Mouse (Mus musculus) CH12.LX (cell line): ENCODE data around the gene Pex7. TPM values are rescaled to one million over a fixed set of nuclear protein-coding genes. Genes with fewer than 3 reads are reported as not detected.

Experiments used
- DNase-seq: peaks from one replicate; pipeline ENCODE4 v3.0.0-alpha.2; 2013; ENCODE audit errors: extremely low read depth
- H3K27ac ChIP-seq: 2 replicates; pipeline ENCODE4 v1.5.1; 2012; ENCODE audit warnings: low read depth, mild to moderate bottlenecking, control low read depth, moderate library complexity; ENCODE audit not compliant: insufficient read depth
- H3K27me3 ChIP-seq: replicated peaks from 2 replicates; pipeline ENCODE3; 2012; ENCODE audit warnings: inconsistent platforms
- H3K36me3 ChIP-seq, 2 experiments: replicated peaks in 1 of 2; 2 replicates each; pipeline versions ENCODE3 to v1.6.1; 2012; ENCODE audit warnings: inconsistent platforms in 1 of 2, low read length in 1 of 2, mild to moderate bottlenecking in 1 of 2, mixed read lengths in 1 of 2, moderate library complexity in 1 of 2; ENCODE audit not compliant: control insufficient read depth in 1 of 2, insufficient read depth in 1 of 2
- H3K4me1 ChIP-seq, 2 experiments: 2 replicates each; pipeline ENCODE4 v1.6.1; 2012; ENCODE audit warnings: inconsistent platforms in 1 of 2, moderate library complexity in 1 of 2; ENCODE audit not compliant: insufficient read depth in 2 of 2, control insufficient read depth in 1 of 2
- H3K4me2 ChIP-seq: 2 replicates; pipeline ENCODE4 v1.6.1; 2012; ENCODE audit warnings: low read depth, mild to moderate bottlenecking, control low read depth; ENCODE audit not compliant: poor library complexity, insufficient read depth, severe bottlenecking
- H3K4me3 ChIP-seq, 3 experiments: fragments of 150-350 bp in 1 of 3; sonication (generic) in 1 of 3; replicated peaks in 1 of 3; 2 replicates each; pipeline versions ENCODE3 to v1.5.1; 2011 to 2012; ENCODE audit warnings: low read depth in 2 of 3, low read length in 2 of 3, mild to moderate bottlenecking in 2 of 3, moderate library complexity in 2 of 3, control low read depth in 1 of 3, improper control_type of control experiment in 1 of 3, inconsistent platforms in 1 of 3, mixed read lengths in 1 of 3; ENCODE audit not compliant: poor library complexity in 1 of 3
- H3K79me2 ChIP-seq: replicated peaks from 2 replicates; pipeline ENCODE4 v1.6.1; 2012; ENCODE audit warnings: mild to moderate bottlenecking, moderate library complexity; ENCODE audit not compliant: control insufficient read depth, poor library complexity, insufficient read depth, severe bottlenecking; ENCODE audit errors: extremely low read depth
- H3K9ac ChIP-seq: 2 replicates; pipeline ENCODE4 v1.6.1; 2012; ENCODE audit warnings: low read depth, mild to moderate bottlenecking, control low read depth, moderate library complexity; ENCODE audit not compliant: insufficient read depth
- H3K9me3 ChIP-seq: replicated peaks from 2 replicates; pipeline ENCODE3; 2012; ENCODE audit warnings: low read length, inconsistent platforms, mixed read lengths
- BHLHE40 ChIP-seq: IDR thresholded peaks from 2 replicates; pipeline ENCODE4 v1.6.1; 2011; ENCODE audit warnings: mild to moderate bottlenecking, low read depth, low read length, improper control_type of control experiment
- E2F4 ChIP-seq: IDR thresholded peaks from 2 replicates; pipeline ENCODE4 v1.6.1; 2011; ENCODE audit warnings: low read depth, low read length, improper control_type of control experiment; ENCODE audit not compliant: insufficient replicate concordance
- ELF1 ChIP-seq: IDR thresholded peaks from 2 replicates; pipeline ENCODE4 v1.6.1; 2014; ENCODE audit warnings: low read depth, mild to moderate bottlenecking, inconsistent platforms, low read length, improper control_type of control experiment
- EP300 ChIP-seq: IDR thresholded peaks from 2 replicates; pipeline ENCODE4 v1.6.1; 2011; ENCODE audit warnings: low read length, improper control_type of control experiment
- GABPA ChIP-seq: IDR thresholded peaks from 2 replicates; pipeline ENCODE4 v1.6.1; 2012; ENCODE audit warnings: low read depth, low read length, improper control_type of control experiment, inconsistent platforms; ENCODE audit not compliant: insufficient replicate concordance
- HCFC1 ChIP-seq: IDR thresholded peaks from 2 replicates; pipeline ENCODE4 v1.6.1; 2012; ENCODE audit warnings: low read depth, mild to moderate bottlenecking, inconsistent platforms, low read length, improper control_type of control experiment
- IRF4 ChIP-seq: IDR thresholded peaks from 2 replicates; pipeline ENCODE4 v1.6.1; 2014; ENCODE audit warnings: low read depth, mild to moderate bottlenecking, inconsistent platforms, low read length, improper control_type of control experiment
- KAT2A ChIP-seq: IDR thresholded peaks from 2 replicates; pipeline ENCODE4 v1.6.1; 2012; ENCODE audit warnings: low read length, improper control_type of control experiment, inconsistent platforms; ENCODE audit not compliant: insufficient replicate concordance
- MAFK ChIP-seq: IDR thresholded peaks from 2 replicates; pipeline ENCODE4 v1.6.1; 2011; ENCODE audit warnings: low read length, improper control_type of control experiment; ENCODE audit not compliant: insufficient replicate concordance
- MAX ChIP-seq: IDR thresholded peaks from 2 replicates; pipeline ENCODE4 v1.6.1; 2011; ENCODE audit warnings: low read length, improper control_type of control experiment
- MEF2A ChIP-seq: IDR thresholded peaks from 2 replicates; pipeline ENCODE4 v1.6.1; 2014; ENCODE audit warnings: low read depth, mild to moderate bottlenecking, inconsistent platforms, low read length, improper control_type of control experiment, borderline replicate concordance
- MXI1 ChIP-seq: IDR thresholded peaks from 2 replicates; pipeline ENCODE4 v1.6.1; 2011; ENCODE audit warnings: mild to moderate bottlenecking, low read depth, low read length, improper control_type of control experiment
- MYC ChIP-seq: IDR thresholded peaks from 2 replicates; pipeline ENCODE4 v1.6.1; 2011; ENCODE audit warnings: low read depth, mild to moderate bottlenecking, improper control_type of control experiment, low read length
- NELFE ChIP-seq: IDR thresholded peaks from 2 replicates; pipeline ENCODE4 v1.6.1; 2011; ENCODE audit warnings: low read depth, low read length, improper control_type of control experiment
- NRF1 ChIP-seq: IDR thresholded peaks from 2 replicates; pipeline ENCODE4 v1.6.1; 2014; ENCODE audit warnings: low read depth, mild to moderate bottlenecking, inconsistent platforms, low read length, improper control_type of control experiment, moderate library complexity
- POLR2A ChIP-seq: IDR thresholded peaks from 2 replicates; pipeline ENCODE4 v1.6.1; 2011; ENCODE audit warnings: low read depth, mild to moderate bottlenecking, improper control_type of control experiment, low read length
- SIN3A ChIP-seq: IDR thresholded peaks from 2 replicates; pipeline ENCODE4 v1.6.1; 2012; ENCODE audit warnings: low read length, improper control_type of control experiment, inconsistent platforms
- TBP ChIP-seq: conservative IDR thresholded peaks from 2 replicates; pipeline ENCODE4 v1.6.1; 2011; ENCODE audit warnings: low read depth, low read length, improper control_type of control experiment
- ZNF384 ChIP-seq: IDR thresholded peaks from 2 replicates; pipeline ENCODE4 v1.6.1; 2012; ENCODE audit warnings: low read depth, low read length, improper control_type of control experiment, inconsistent platforms
- dilution Hi-C: fragments of 300-500 bp; cut with MboI; formaldehyde crosslinking; loops from 2 replicates; pipeline ENCODE4 v1.14.3; 2020; ENCODE audit warnings: low sequenced_read_pairs; ENCODE audit not compliant: extremely low pct_unique_long_range_greater_than_20kb, extremely low pct_ligation_motif_present
- in situ Hi-C: fragments of 300-500 bp; cut with MboI; formaldehyde crosslinking; loops from 3 replicates; pipeline ENCODE4 v1.14.3; 2019; ENCODE audit warnings: low sequenced_read_pairs, low pct_ligation_motif_present, low pct_unique_long_range_greater_than_20kb, mixed read lengths
- polyA plus RNA-seq: library from polyadenylated mRNA; unstranded; fragments of >175 nt; gene quantifications from 2 replicates; pipeline ENCODE4 v1.2.1, GENCODE M21; 2012; ENCODE audit warnings: low read depth; ENCODE audit not compliant: insufficient read length
- total RNA-seq, 2 experiments: library from RNA; depleted of rRNA; stranded (reverse); fragments of 300-350 nt in 1 of 2; fragments of >200 nt in 1 of 2; gene quantifications; 2 replicates each; pipeline ENCODE4 v1.2.3; 2012 to 2014

Pex7 gene
- total and polyA plus RNA-seq, 3 experiments, result 26.5 to 53.6 (median 30.2) TPM

DNA sequence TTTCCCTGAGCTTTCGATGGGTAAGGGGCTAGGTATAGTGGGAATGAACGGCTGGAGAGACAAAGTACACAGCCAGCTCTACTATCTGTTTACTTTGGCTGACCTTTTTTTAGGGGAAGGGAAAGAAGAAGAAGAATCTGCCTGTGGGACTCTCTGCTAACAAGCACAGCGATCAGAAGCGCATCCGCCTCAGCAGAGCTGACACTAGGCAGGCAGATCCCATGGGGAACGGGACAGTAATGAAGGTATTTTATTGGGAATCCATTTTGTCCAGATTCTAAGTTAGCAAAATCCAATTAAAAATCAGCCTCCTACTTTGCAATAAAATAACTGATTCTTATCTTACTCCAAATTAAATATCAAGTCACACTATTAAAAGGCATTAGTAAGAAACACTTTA is 28.3 kb downstream of the Pex7 start:
- TF ChIP-seq SIN3A (no peak), TBP (no peak), MAX (no peak), IRF4 (no peak), MEF2A (no peak), BHLHE40 (no peak), POLR2A (no peak), NRF1 (no peak), EP300 (no peak), GABPA (no peak), KAT2A (no peak)
- in situ Hi-C loops (no loop called here), dilution Hi-C loops (no loop called here)
- Histone ChIP-seq H3K4me1 (peaks cover 0 to 28% of the 10 kb centered on the region in 2 experiments; a peak in 2 of 4 replicates), H3K4me3 (no peak overlapping the region), H3K79me2 (no peaks in the 10 kb centered on the region), H3K27me3 (no peaks in the 10 kb centered on the region), H3K27ac (no peak overlapping the region), H3K36me3 (peaks cover 3 to 41% of the 10 kb centered on the region in 2 experiments), H3K4me2 (no peak overlapping the region), H3K9me3 (no peaks in the 10 kb centered on the region), H3K9ac (no peak overlapping the region)
- DNase-seq, result no peak

DNA sequence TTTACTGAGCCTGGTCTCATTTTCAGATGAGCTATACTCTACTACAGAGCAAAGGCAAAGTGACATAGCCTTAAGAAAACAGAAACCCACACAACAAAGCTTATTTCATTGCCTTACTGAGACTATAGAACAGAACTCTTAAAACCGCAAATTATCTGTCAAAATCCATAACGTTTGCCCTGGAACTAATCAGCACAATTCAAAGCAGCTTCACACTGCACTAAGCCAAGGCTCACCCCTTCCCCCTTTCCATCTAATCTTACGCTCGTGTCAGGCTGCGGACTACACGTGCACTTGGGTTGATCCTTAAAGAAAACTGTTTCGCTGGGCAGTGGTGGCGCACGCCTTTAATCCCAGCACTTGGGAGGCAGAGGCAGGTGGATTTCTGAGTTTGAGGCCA is 29.8 kb downstream of the Pex7 start:
- in situ Hi-C loops, result no loop called here
- no peak overlapping the region for H3K4me3 ChIP-seq

More for the DNA sequence above, 29.8 kb downstream of the Pex7 start:
- Histone ChIP-seq H3K9ac (no peak overlapping the region), H3K4me2 (no peak overlapping the region), H3K4me1 (peaks cover 0 to 21% of the 10 kb centered on the region in 2 experiments; a peak in 2 of 4 replicates), H3K9me3 (no peaks in the 10 kb centered on the region), H3K36me3 (peaks cover 0 to 43% of the 10 kb centered on the region in 2 experiments), H3K27me3 (no peaks in the 10 kb centered on the region), H3K27ac (no peak overlapping the region), H3K79me2 (no peaks in the 10 kb centered on the region)
- DNase-seq, result no peak
- no peak for TF ChIP-seq ELF1
- TF ChIP-seq HCFC1, result no peak
- no peak for TF ChIP-seq BHLHE40
- no peak for TF ChIP-seq MAFK
- no peak for TF ChIP-seq POLR2A
- TF ChIP-seq MYC, result no peak
- no peak for TF ChIP-seq IRF4
- TF ChIP-seq E2F4, result no peak
- no peak for TF ChIP-seq ZNF384
- TF ChIP-seq NELFE, result no peak
- TF ChIP-seq MXI1, result no peak
- no peak for TF ChIP-seq EP300
- dilution Hi-C loops, result no loop called here
